Mouse (Mus musculus): ENCODE measurements around the gene Scml2.
"Not testable (repeated sequence)": the region's sequence is repeated elsewhere in the genome, so short reads cannot be mapped to it uniquely, and the experiment has no call there.

The Scml2 gene

GRCm38 (mm10) chrX:161116893-161117292 lies at the start of gene Scml2:
Gene Scml2 (plus strand): TSS chrX:161117193.
- DNase-seq (ENCODE audit: low spot score in 2 of 2), result not testable (repeated sequence)

GRCm38 (mm10) chrX:161075576-161075975 lies 41.4 kb upstream of the Scml2 start:
- peak in 1 of 2 experiments; percentile 2 for DNase-seq (ENCODE audit: low spot score in 2 of 2)

GRCm38 (mm10) chrX:161162314-161163068 lies 45.5 kb downstream of the Scml2 start:
- DNase-seq (ENCODE audit: low spot score in 2 of 2), result peak; percentile 50 to 53

- no peak for DNase-seq (ENCODE audit: low spot score in 2 of 2)
Observed at GRCm38 (mm10) chrX:161163069-161163416, 46.0 kb downstream of the Scml2 start.

GRCm38 (mm10) chrX:161287156-161287555 lies 170.2 kb downstream of the Scml2 start, which contains the start of gene Gm15262:
Gene Gm15262 (plus strand): TSS chrX:161287456.
- DNase-seq (ENCODE audit: low spot score in 2 of 2), result not testable (repeated sequence)

Measured in right cerebral cortex, adult 2 months (tissue).